Comparison of ENCODE assay signal across 27 mouse cellular contexts in the genomic region with DNA sequence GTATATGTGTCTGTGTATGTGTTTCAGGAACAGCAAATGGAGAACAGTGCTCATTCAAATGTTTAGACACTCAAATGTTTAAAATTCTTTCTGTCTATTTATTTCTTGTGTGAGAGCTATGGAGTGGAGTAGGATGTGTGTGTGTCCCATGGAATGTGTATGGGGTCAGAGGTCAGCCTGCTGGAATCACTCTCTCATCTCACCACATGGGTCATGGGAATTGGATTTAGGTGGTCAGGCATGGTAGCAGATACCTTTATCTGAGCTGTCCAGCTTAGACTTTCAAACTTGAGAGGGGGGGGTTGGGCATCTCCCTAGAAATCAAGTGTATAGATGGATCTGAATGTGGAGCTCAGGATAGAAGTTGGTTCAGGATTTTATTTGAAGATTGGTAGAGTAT. TPM values are rescaled to one million over a fixed set of nuclear protein-coding genes. Genes with fewer than 3 reads are reported as not detected.
DNase-seq lines count a peak whose midpoint lies in the region; ATAC-seq and TF ChIP-seq lines count a peak whose summit lies in the region.
"Had no signal": no experiment of that assay in that cellular context is flagged by ENCODE, and none has a peak within 500 bp of the region (broad histone marks: within the 10 kb centered on the region; RNA-seq: fewer than 3 reads in every experiment).

No protein-coding gene starts in this region.

- H3K4me1 ChIP-seq in lung, postnatal 0 days (ENCODE audit: insufficient read depth, low read depth, low read length): peaks cover 22% of the 10 kb centered on the region; the same call in 1 of the 2 replicates
- peaks cover 6% of the 10 kb centered on the region for H3K4me1 ChIP-seq in forebrain, embryonic 16.5 days (replicated peaks; ENCODE audit: control insufficient read depth, insufficient read depth, low read length)
- H3K4me1 ChIP-seq: forebrain, embryonic 15.5 days; hindbrain, embryonic 12.5 days; hindbrain, embryonic 15.5 days had no signal

- no peaks in the 10 kb centered on the region for H3K27me3 ChIP-seq in lung, postnatal 0 days (replicated peaks; ENCODE audit: insufficient read depth, low read length)
- no peaks in the 10 kb centered on the region for H3K27me3 ChIP-seq in forebrain, embryonic 16.5 days (replicated peaks; ENCODE audit: control insufficient read depth, insufficient read depth, low read length)
- H3K27me3 ChIP-seq: CH12.LX; embryonic facial prominence, embryonic 12.5 days; embryonic facial prominence, embryonic 15.5 days; forebrain, embryonic 15.5 days; heart, embryonic 13.5 days; hindbrain, embryonic 12.5 days; hindbrain, embryonic 15.5 days had no signal

- TF ChIP-seq EP300 in lung, postnatal 0 days (IDR thresholded peaks at IDR 0.05): 0 out of 2 replicates have a peak, but pooled peaks have one; percentile 25

- no peak overlapping the region for H3K9ac ChIP-seq in lung, postnatal 0 days (replicated peaks; ENCODE audit: low read depth)
- no peak overlapping the region for H3K9ac ChIP-seq in forebrain, embryonic 16.5 days (replicated peaks; ENCODE audit: low read depth, low read length)
- H3K9ac ChIP-seq: embryonic facial prominence, embryonic 12.5 days; embryonic facial prominence, embryonic 15.5 days; forebrain, embryonic 15.5 days; heart, embryonic 13.5 days; hindbrain, embryonic 12.5 days; hindbrain, embryonic 15.5 days had no signal

- no peak for TF ChIP-seq CTCF in lung, postnatal 0 days (IDR thresholded peaks at IDR 0.05)

- no peaks in the 10 kb centered on the region for H3K36me3 ChIP-seq in lung, postnatal 0 days (ENCODE audit: insufficient read depth, low read length)
- H3K36me3 ChIP-seq in forebrain, embryonic 16.5 days (ENCODE audit: control insufficient read depth, insufficient read depth): no peaks in the 10 kb centered on the region
- H3K36me3 ChIP-seq: embryonic facial prominence, embryonic 12.5 days; embryonic facial prominence, embryonic 15.5 days; forebrain, embryonic 15.5 days; G1E; heart, embryonic 10.5 days; heart, embryonic 13.5 days; hindbrain, embryonic 12.5 days; hindbrain, embryonic 15.5 days had no signal

- H3K4me3 ChIP-seq in lung, postnatal 0 days (ENCODE audit: low read depth, low read length): no peak overlapping the region
- H3K4me3 ChIP-seq in forebrain, embryonic 16.5 days (replicated peaks; ENCODE audit: low read length): no peak overlapping the region
- H3K4me3 ChIP-seq: embryonic facial prominence, embryonic 12.5 days; embryonic facial prominence, embryonic 15.5 days; forebrain, embryonic 15.5 days; heart, adult 2 months; heart, embryonic 10.5 days; heart, embryonic 13.5 days; hindbrain, embryonic 12.5 days; hindbrain, embryonic 15.5 days had no signal

- H3K9me3 ChIP-seq in lung, postnatal 0 days (ENCODE audit: low read length): no peaks in the 10 kb centered on the region
- no peaks in the 10 kb centered on the region for H3K9me3 ChIP-seq in forebrain, embryonic 16.5 days (ENCODE audit: control insufficient read depth, low read length)
- H3K9me3 ChIP-seq: embryonic facial prominence, embryonic 12.5 days; embryonic facial prominence, embryonic 15.5 days; forebrain, embryonic 15.5 days; G1E; heart, embryonic 10.5 days; heart, embryonic 13.5 days; hindbrain, embryonic 12.5 days; hindbrain, embryonic 15.5 days had no signal

- no peak overlapping the region for H3K4me2 ChIP-seq in lung, postnatal 0 days (replicated peaks; ENCODE audit: low read depth, low read length)
- no peak overlapping the region for H3K4me2 ChIP-seq in forebrain, embryonic 16.5 days (ENCODE audit: low read length)
- H3K4me2 ChIP-seq: embryonic facial prominence, embryonic 12.5 days; embryonic facial prominence, embryonic 15.5 days; forebrain, embryonic 15.5 days; heart, embryonic 13.5 days; hindbrain, embryonic 12.5 days; hindbrain, embryonic 15.5 days had no signal

- ATAC-seq in lung, postnatal 0 days: no peak
- no peak for ATAC-seq in forebrain, embryonic 16.5 days
- ATAC-seq: forebrain, embryonic 15.5 days had no signal

- no peak overlapping the region for H3K27ac ChIP-seq in lung, postnatal 0 days (ENCODE audit: low read length)
- no peak overlapping the region for H3K27ac ChIP-seq in forebrain, embryonic 16.5 days (ENCODE audit: low read length)
- H3K27ac ChIP-seq: embryonic facial prominence, embryonic 12.5 days; embryonic facial prominence, embryonic 15.5 days; forebrain, embryonic 15.5 days; heart, adult 2 months; heart, embryonic 10.5 days; heart, embryonic 13.5 days; hindbrain, embryonic 12.5 days; hindbrain, embryonic 15.5 days had no signal

- DNase-seq in embryo, embryonic 10 days (ENCODE audit: low spot score): peak; percentile 35
- no peak for DNase-seq in embryo, embryonic 10.5 days (ENCODE audit: low spot score)
- peak; percentile 44 for DNase-seq in lung, postnatal 0 days (ENCODE audit: low spot score)
- no peak for DNase-seq in lung, postnatal 25 days (ENCODE audit: low spot score)
- peak; percentile 41 for DNase-seq in mesoderm, embryonic 11.5 days (ENCODE audit: low read depth, low spot score)
- DNase-seq: adrenal gland, adult 2 months; adrenal gland, postnatal 14 days; B cell, adult 2 months; cerebellum, adult 11 months; cerebellum, adult 2 months; cerebellum, postnatal 10 days; cerebellum, postnatal 36 days; gastrocnemius, postnatal 10 days; gastrocnemius, postnatal 36 days; heart, adult 2 months; heart, postnatal 14 days; heart, postnatal 4 days had no signal

RNA-seq across cellular contexts. Expression of gene Wee1, which starts 38.8 kb away (rescaled TPM):
- polyA plus RNA-seq in lung, postnatal 0 days (2015; fragmentation: Nextera tagmentation; extraction: Ambion mirVana): 7.9 and 8.6 TPM in 2 replicates
- polyA plus RNA-seq in forebrain, embryonic 16.5 days (2015; fragmentation: Nextera tagmentation; extraction: Ambion mirVana): 8.9 and 10.2 TPM in 2 replicates

Comparison
In these comparisons a context has a peak if more than half of its experiments do, and no peak if none do; other contexts are left out.
1. DNase-seq: peak in embryo, embryonic 10 days (single experiment), lung, postnatal 0 days (single experiment) and mesoderm, embryonic 11.5 days (single experiment); none in embryo, embryonic 10.5 days (single experiment) and lung, postnatal 25 days (single experiment).